12 mouse cellular contexts compared by ENCODE assay signal in genomic region chr9:57276311-57276710, GRCm38 (mm10). TPM values are rescaled to one million over a fixed set of nuclear protein-coding genes. Genes with fewer than 3 reads are reported as not detected.
DNase-seq lines count a peak whose midpoint lies in the region; ATAC-seq lines count a peak whose summit lies in the region.
"Had no signal": no experiment of that assay in that cellular context is flagged by ENCODE, and none has a peak within 500 bp of the region (broad histone marks: within the 10 kb centered on the region; RNA-seq: fewer than 3 reads in every experiment).

No protein-coding gene starts in this region.

- no peak for ATAC-seq in granulocyte monocyte progenitor cell, adult 5-6 weeks (replicated peaks; ENCODE audit: poor library complexity, severe bottlenecking)
- ATAC-seq: activated CD4-positive, CD25-positive, alpha-beta regulatory T cell, adult 4 months had no signal

- DNase-seq in cerebellum, postnatal 10 days: peak; percentile 40 to 59
- DNase-seq in cerebellum, adult 9-10 months: no peak
- peak; percentile 65 to 67 for DNase-seq in layer of hippocampus, postnatal 10 days (ENCODE audit: low spot score in 2 of 2)
- no peak for DNase-seq in layer of hippocampus, adult 9-10 months (ENCODE audit: low spot score)
- DNase-seq in adipocyte (ENCODE audit: low spot score): peak; percentile 85
- DNase-seq in heart, adult 9 months (ENCODE audit: low spot score in 2 of 2): peak; percentile 45 to 59
- DNase-seq in kidney, adult 11 months: no peak
- DNase-seq: kidney, postnatal 10 days had no signal

RNA-seq across cellular contexts. Expression of gene 1700017B05Rik, which starts 13.9 kb away (rescaled TPM):
- total RNA-seq in layer of hippocampus, postnatal 10 days (2021): 10 to 100 TPM; 22.5 to 26.7 TPM
- 38.6 and 43.6 TPM in 2 replicates for total RNA-seq in granulocyte monocyte progenitor cell, adult 5-6 weeks (2014; fragmentation: Nextera tagmentation)
- 18.9 and 20.0 TPM in 2 replicates for total RNA-seq in granulocyte monocyte progenitor cell, adult 5-6 weeks (2017)

RNA-seq across cellular contexts. Expression of gene Trcg1, which starts 40.0 kb away (rescaled TPM):
- total RNA-seq in layer of hippocampus, postnatal 10 days (2021): not detected
- total RNA-seq in granulocyte monocyte progenitor cell, adult 5-6 weeks (2014; fragmentation: Nextera tagmentation): not detected in 2 replicates
- total RNA-seq in granulocyte monocyte progenitor cell, adult 5-6 weeks (2017): not detected in 2 replicates
- total RNA-seq: left cerebral cortex, postnatal 25 days; MEL had no signal

Comparison
In these comparisons a context has a peak if more than half of its experiments do, and no peak if none do; other contexts are left out.
1. DNase-seq: peak in cerebellum, postnatal 10 days (2 of 2), layer of hippocampus, postnatal 10 days (2 of 2), adipocyte (single experiment) and heart, adult 9 months (2 of 2); none in cerebellum, adult 9-10 months (single experiment), layer of hippocampus, adult 9-10 months (single experiment) and kidney, adult 11 months (single experiment).